Mouse (Mus musculus): ENCODE results near the gene Cmtm7.

The Cmtm7 gene

GRCm38 (mm10) chr9:114796473-114797050 is 14.9 kb upstream of the Cmtm7 start:
- no peak for DNase-seq (ENCODE audit: low spot score in 2 of 2)

- no peak for DNase-seq (ENCODE audit: low spot score in 2 of 2)
These were observed 12.8 kb upstream of the Cmtm7 start for GRCm38 (mm10) chr9:114794491-114794890.

- no peak for DNase-seq (ENCODE audit: low spot score in 2 of 2)
These were observed 12.2 kb upstream of the Cmtm7 start for GRCm38 (mm10) chr9:114793764-114794295.

- no peak for DNase-seq (ENCODE audit: low spot score in 2 of 2)
These were observed 8.3 kb upstream of the Cmtm7 start for GRCm38 (mm10) chr9:114789989-114790388.

- no peak for DNase-seq (ENCODE audit: low spot score in 2 of 2)
These were observed 7.9 kb upstream of the Cmtm7 start for GRCm38 (mm10) chr9:114789557-114789956.

- DNase-seq (ENCODE audit: low spot score in 2 of 2), result no peak
These were observed 7.0 kb upstream of the Cmtm7 start for GRCm38 (mm10) chr9:114788697-114789096.

- DNase-seq (ENCODE audit: low spot score in 2 of 2), result no peak
These were observed 6.1 kb upstream of the Cmtm7 start for GRCm38 (mm10) chr9:114787716-114788115.

GRCm38 (mm10) chr9:114787134-114787533 is 5.5 kb upstream of the Cmtm7 start:
- DNase-seq (ENCODE audit: low spot score in 2 of 2), result no peak

- DNase-seq (ENCODE audit: low spot score in 2 of 2), result no peak
These were observed 3.9 kb upstream of the Cmtm7 start for GRCm38 (mm10) chr9:114785432-114786125.

- no peak for DNase-seq (ENCODE audit: low spot score in 2 of 2)
These were observed 720 bp downstream of the Cmtm7 start for GRCm38 (mm10) chr9:114780746-114781525.

- no peak for DNase-seq (ENCODE audit: low spot score in 2 of 2)
These were observed 1.5 kb downstream of the Cmtm7 start for GRCm38 (mm10) chr9:114779984-114780745.

- DNase-seq (ENCODE audit: low spot score in 2 of 2), result no peak
These were observed 2.8 kb downstream of the Cmtm7 start for GRCm38 (mm10) chr9:114778877-114779276.

GRCm38 (mm10) chr9:114778047-114778390 is 3.6 kb downstream of the Cmtm7 start:
- DNase-seq (ENCODE audit: low spot score in 2 of 2), result no peak

GRCm38 (mm10) chr9:114777178-114778046 is 4.2 kb downstream of the Cmtm7 start:
- no peak for DNase-seq (ENCODE audit: low spot score in 2 of 2)

GRCm38 (mm10) chr9:114776361-114776760 is 5.3 kb downstream of the Cmtm7 start:
- no peak for DNase-seq (ENCODE audit: low spot score in 2 of 2)

- DNase-seq (ENCODE audit: low spot score in 2 of 2), result no peak
These were observed 6.4 kb downstream of the Cmtm7 start for GRCm38 (mm10) chr9:114775272-114775671.

- DNase-seq (ENCODE audit: low spot score in 2 of 2), result no peak
These were observed 7.0 kb downstream of the Cmtm7 start for GRCm38 (mm10) chr9:114774629-114775028.

GRCm38 (mm10) chr9:114771565-114771964 is 10.1 kb downstream of the Cmtm7 start:
- DNase-seq (ENCODE audit: low spot score in 2 of 2), result no peak

GRCm38 (mm10) chr9:114770224-114770623 is 11.4 kb downstream of the Cmtm7 start:
- DNase-seq (ENCODE audit: low spot score in 2 of 2), result no peak

- DNase-seq (ENCODE audit: low spot score in 2 of 2), result no peak
These were observed 13.6 kb downstream of the Cmtm7 start for GRCm38 (mm10) chr9:114768066-114768465.

- DNase-seq (ENCODE audit: low spot score in 2 of 2), result no peak
These were observed 14.1 kb downstream of the Cmtm7 start for GRCm38 (mm10) chr9:114767507-114767906.

All from frontal cortex, postnatal 25 days (tissue).